Mouse (Mus musculus) fibroblast of lung, adult 2 months (primary cell): ENCODE data around the gene Sema3b.

ENCODE experiments used
- DNase-seq: peaks from one replicate; pipeline ENCODE4 v3.0.0-alpha.2; 2011; ENCODE audit warnings: low read depth

Sema3b gene

GRCm38 (mm10) chr9:107612191-107612944 is 3.3 kb upstream of the Sema3b start:
- DNase-seq = peak; percentile 96

- DNase-seq = no peak
Observed at GRCm38 (mm10) chr9:107611456-107612190, 2.6 kb upstream of the Sema3b start.

- no peak for DNase-seq
Observed at GRCm38 (mm10) chr9:107609433-107609830, 403 bp upstream of the Sema3b start.

GRCm38 (mm10) chr9:107607653-107608245 is 1.3 kb downstream of the Sema3b start:
- no peak for DNase-seq

GRCm38 (mm10) chr9:107607036-107607435 is 2.0 kb downstream of the Sema3b start:
- no peak for DNase-seq

- DNase-seq = no peak
Observed at GRCm38 (mm10) chr9:107606591-107606990, 2.4 kb downstream of the Sema3b start.

GRCm38 (mm10) chr9:107605041-107605661 is 3.9 kb downstream of the Sema3b start:
- DNase-seq = no peak

GRCm38 (mm10) chr9:107603251-107603650 is 5.8 kb downstream of the Sema3b start:
- no peak for DNase-seq

GRCm38 (mm10) chr9:107602068-107602648 is 6.9 kb downstream of the Sema3b start:
- peak; percentile 78 for DNase-seq

- DNase-seq = no peak
Observed at GRCm38 (mm10) chr9:107601275-107601674, 7.8 kb downstream of the Sema3b start.

GRCm38 (mm10) chr9:107600745-107601144 is 8.3 kb downstream of the Sema3b start:
- DNase-seq = no peak

- no peak for DNase-seq
Observed at GRCm38 (mm10) chr9:107599842-107600241, 9.2 kb downstream of the Sema3b start.

- DNase-seq = no peak
Observed at GRCm38 (mm10) chr9:107599433-107599832, 9.6 kb downstream of the Sema3b start.

GRCm38 (mm10) chr9:107598385-107598784 is 10.6 kb downstream of the Sema3b start:
- no peak for DNase-seq

GRCm38 (mm10) chr9:107596619-107597569 is 12.1 kb downstream of the Sema3b start:
- no peak for DNase-seq

- no peak for DNase-seq
Observed at GRCm38 (mm10) chr9:107594281-107595062, 14.6 kb downstream of the Sema3b start.

- no peak for DNase-seq
Observed at GRCm38 (mm10) chr9:107593101-107593976, 15.7 kb downstream of the Sema3b start.

GRCm38 (mm10) chr9:107590773-107591060 is 18.3 kb downstream of the Sema3b start:
- no peak for DNase-seq

- DNase-seq = no peak
Observed at GRCm38 (mm10) chr9:107590058-107590772, 18.8 kb downstream of the Sema3b start.
